Comparison of ENCODE assay signal across 24 mouse cellular contexts in the genomic region with DNA sequence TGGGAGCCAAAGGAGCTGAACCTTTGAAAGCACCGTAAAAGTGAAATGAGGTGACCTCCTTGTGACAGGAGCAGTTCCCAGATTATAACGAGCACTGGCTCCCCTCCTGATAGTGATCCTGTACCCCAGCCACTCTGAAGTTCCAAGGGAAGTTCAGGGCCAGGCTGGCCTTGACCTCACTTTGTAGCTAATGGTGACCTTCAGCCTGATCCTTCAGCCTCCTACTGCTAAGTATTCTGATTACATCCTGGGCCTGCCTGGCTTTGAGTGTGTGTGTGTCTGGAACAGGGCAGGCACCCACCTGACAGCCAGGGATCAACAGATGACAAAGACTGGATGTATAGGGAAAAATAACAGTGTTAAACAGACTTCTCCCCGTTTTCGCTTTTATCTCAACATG. TPM values are rescaled to one million over a fixed set of nuclear protein-coding genes. Genes with fewer than 3 reads are reported as not detected.
DNase-seq lines count a peak whose midpoint lies in the region; ATAC-seq and TF ChIP-seq lines count a peak whose summit lies in the region.
"Had no signal": no experiment of that assay in that cellular context is flagged by ENCODE, and none has a peak within 500 bp of the region (broad histone marks: within the 10 kb centered on the region; RNA-seq: fewer than 3 reads in every experiment).

No protein-coding gene starts in this region.

- TF ChIP-seq CTCF in E14TG2a.4 (conservative IDR thresholded peaks at IDR 0.05; ENCODE audit: low read length), result no peak
- no peak for TF ChIP-seq CTCF in forebrain, postnatal 0 days (IDR thresholded peaks at IDR 0.05; ENCODE audit: low read depth)

- no peaks in the 10 kb centered on the region for H3K27me3 ChIP-seq in heart, embryonic 11.5 days (ENCODE audit: control insufficient read depth, insufficient read depth, low read length)
- no peaks in the 10 kb centered on the region for H3K27me3 ChIP-seq in E14TG2a.4 (ENCODE audit: insufficient read depth, low read length)
- no peaks in the 10 kb centered on the region for H3K27me3 ChIP-seq in forebrain, postnatal 0 days (ENCODE audit: insufficient read depth, low read length)
- H3K27me3 ChIP-seq: forebrain, embryonic 13.5 days; hindbrain, embryonic 15.5 days; limb, embryonic 15.5 days; neural tube, embryonic 13.5 days had no signal

- no peak overlapping the region for H3K9ac ChIP-seq in heart, embryonic 11.5 days (ENCODE audit: low read depth, low read length)
- peak overlapping the region; percentile 35; the same call in 1 of the 2 replicates for H3K9ac ChIP-seq in ES-E14 (ENCODE audit: insufficient read depth, low read depth, low read length, poor library complexity, severe bottlenecking)
- H3K9ac ChIP-seq in forebrain, postnatal 0 days, result no peak overlapping the region
- H3K9ac ChIP-seq: forebrain, embryonic 13.5 days; hindbrain, embryonic 15.5 days; limb, embryonic 15.5 days; neural tube, embryonic 13.5 days had no signal

- H3K4me2 ChIP-seq in heart, embryonic 11.5 days, result no peak overlapping the region
- H3K4me2 ChIP-seq in forebrain, postnatal 0 days (ENCODE audit: low read depth), result no peak overlapping the region
- H3K4me2 ChIP-seq: forebrain, embryonic 13.5 days; hindbrain, embryonic 15.5 days; limb, embryonic 15.5 days; neural tube, embryonic 13.5 days had no signal

- in situ Hi-C loops in ES-E14 (cut with MboI; ENCODE audit: low sequenced_read_pairs in 2 of 2, unreplicated experiment in 2 of 2), result no loop called here

- 73% methylated on average over 4 of the region's 4 CpGs for WGBS in heart, embryonic 11.5 days (ENCODE audit: insufficient replicate concordance)
- WGBS in forebrain, postnatal 0 days, result 74% methylated on average over 4 of the region's 4 CpGs

- intact Hi-C loops in heart, postnatal 10 days (cut with DNase I), result no loop called here

- H3K27ac ChIP-seq in heart, embryonic 11.5 days (ENCODE audit: low read depth, low read length), result peak overlapping the region; percentile 24; the same call in 1 of the 2 replicates
- peak overlapping the region; percentile 46; the same call in 1 of the 2 replicates for H3K27ac ChIP-seq in ES-E14 (ENCODE audit: insufficient read depth, low read depth, low read length, poor library complexity, severe bottlenecking)
- no peak overlapping the region for H3K27ac ChIP-seq in forebrain, postnatal 0 days (ENCODE audit: low read depth, low read length)
- H3K27ac ChIP-seq: forebrain, embryonic 13.5 days; hindbrain, embryonic 15.5 days; limb, embryonic 15.5 days; midbrain, embryonic 10.5 days; neural tube, embryonic 13.5 days had no signal

- H3K9me3 ChIP-seq in heart, embryonic 11.5 days (replicated peaks; ENCODE audit: control insufficient read depth, low read length), result no peaks in the 10 kb centered on the region
- no peaks in the 10 kb centered on the region for H3K9me3 ChIP-seq in E14TG2a.4 (ENCODE audit: low read length)
- no peaks in the 10 kb centered on the region for H3K9me3 ChIP-seq in ES-E14 (ENCODE audit: control insufficient read depth, insufficient read depth, low read depth, low read length)
- no peaks in the 10 kb centered on the region for H3K9me3 ChIP-seq in forebrain, postnatal 0 days (ENCODE audit: low read length)
- H3K9me3 ChIP-seq: forebrain, embryonic 13.5 days; hindbrain, embryonic 15.5 days; limb, embryonic 15.5 days; midbrain, embryonic 10.5 days; neural tube, embryonic 13.5 days had no signal

- no peak for ATAC-seq in heart, embryonic 11.5 days (replicated peaks; ENCODE audit: insufficient number of reproducible peaks, low FRiP score, low TSS enrichment)
- no peak for ATAC-seq in forebrain, postnatal 0 days
- ATAC-seq: forebrain, embryonic 13.5 days; lung, postnatal 0 days; midbrain, embryonic 16.5 days had no signal

- no peaks in the 10 kb centered on the region for H3K36me3 ChIP-seq in heart, embryonic 11.5 days (ENCODE audit: control insufficient read depth, insufficient read depth, low read length)
- H3K36me3 ChIP-seq in E14TG2a.4 (ENCODE audit: insufficient read depth, low read length) (peaks cover 38% of the 10 kb centered on the region), ES-E14 (ENCODE audit: control insufficient read depth, insufficient read depth, low read length, poor library complexity, severe bottlenecking) (peaks cover 9% of the 10 kb centered on the region; the same call in 1 of the 2 replicates)
- H3K36me3 ChIP-seq in forebrain, postnatal 0 days (ENCODE audit: insufficient read depth), result 0 out of 2 replicates have a peak, but pooled peaks cover 2% of the 10 kb centered on the region
- H3K36me3 ChIP-seq: midbrain, embryonic 10.5 days; neural tube, embryonic 13.5 days had no signal

- no peak overlapping the region for H3K4me3 ChIP-seq in heart, embryonic 11.5 days (ENCODE audit: low read depth, low read length)
- H3K4me3 ChIP-seq in E14TG2a.4 (replicated peaks; ENCODE audit: low read length), result peak overlapping the region; percentile 59
- no peak overlapping the region for H3K4me3 ChIP-seq in ES-E14 (ENCODE audit: insufficient read depth in 1 of 2, low read depth in 1 of 2, low read length in 2 of 2, poor library complexity in 1 of 2, severe bottlenecking in 1 of 2)
- no peak overlapping the region for H3K4me3 ChIP-seq in forebrain, postnatal 0 days (ENCODE audit: low read depth, low read length)
- H3K4me3 ChIP-seq: forebrain, embryonic 13.5 days; hindbrain, embryonic 15.5 days; limb, embryonic 15.5 days; midbrain, embryonic 10.5 days; myocyte; neural tube, embryonic 13.5 days had no signal

- peak; percentile 36 for DNase-seq in adrenal gland, postnatal 14 days
- DNase-seq in adrenal gland, adult 8-10 months, result no peak
- no peak for DNase-seq in heart, postnatal 10 days
- DNase-seq in ES-E14 (ENCODE audit: low read depth, low spot score), result no peak
- DNase-seq in forebrain, postnatal 0 days, result no peak
- DNase-seq: gastrocnemius, postnatal 10 days; heart, postnatal 36 days; kidney, adult 8-10 months; kidney, postnatal 10 days; left cerebral cortex, postnatal 4 days; retina, postnatal 1 day; right cerebral cortex, postnatal 25 days; spleen, adult 18-20 months; thymus, postnatal 14 days had no signal

- peaks cover 24% of the 10 kb centered on the region for H3K4me1 ChIP-seq in heart, embryonic 11.5 days (ENCODE audit: control insufficient read depth, insufficient read depth, low read length)
- H3K4me1 ChIP-seq in E14TG2a.4 (replicated peaks; ENCODE audit: low read depth, low read length), result peaks cover 91% of the 10 kb centered on the region
- H3K4me1 ChIP-seq in ES-E14 (ENCODE audit: control insufficient read depth in 2 of 2, insufficient read depth in 2 of 2, low read length in 2 of 2, poor library complexity in 1 of 2), result peaks cover 2 to 32% of the 10 kb centered on the region in 2 experiments; a peak in 3 of 4 replicates
- peaks cover 13% of the 10 kb centered on the region; the same call in 1 of the 2 replicates for H3K4me1 ChIP-seq in forebrain, postnatal 0 days (ENCODE audit: insufficient read depth)

TF ChIP-seq in ES-E14, 5 proteins besides CTCF, POLR2A, EP300 and RAD21:
- TF ChIP-seq CHD2 (IDR thresholded peaks at IDR 0.05; ENCODE audit: low read depth, low read length) (no peak), HCFC1 (IDR thresholded peaks at IDR 0.05; ENCODE audit: borderline replicate concordance, insufficient read depth, low read length) (no peak)

RNA-seq across cellular contexts. Expression of a gene that starts 3.6 kb away (rescaled TPM):
- 45.2 and 45.4 TPM in 2 replicates for total RNA-seq in adrenal gland, postnatal 14 days (2021)
- total RNA-seq in adrenal gland, adult 8-10 months (2022), result 10 to 100 TPM; 43.6 to 85.3 (median 57.4) TPM
- polyA plus RNA-seq in heart, embryonic 11.5 days (2014; fragmentation: Nextera tagmentation; extraction: Ambion mirVana), result 23.8 and 24.1 TPM in 2 replicates
- 10 to 100 TPM; 18.6 to 19.5 TPM for total RNA-seq in heart, postnatal 10 days (2021)
- total RNA-seq in ES-E14 (2012; rRNA removed), result 49.8 and 82.1 TPM in 2 replicates
- total RNA-seq in forebrain, postnatal 0 days (2014; rRNA removed), result 45.3 and 49.7 TPM in 2 replicates
- polyA plus RNA-seq in forebrain, postnatal 0 days (2015; fragmentation: Nextera tagmentation; extraction: Ambion mirVana), result 42.4 and 42.7 TPM in 2 replicates

RNA-seq across cellular contexts. Expression of a gene that starts 36.4 kb away (rescaled TPM):
- 10.6 and 12.2 TPM in 2 replicates for total RNA-seq in adrenal gland, postnatal 14 days (2021)
- total RNA-seq in adrenal gland, adult 8-10 months (2022), result 10 to 100 TPM in 1 of 4 experiments, 1 to 10 TPM in 3; 6.9 to 14.2 (median 9.4) TPM
- 29.7 TPM in 2 replicates for polyA plus RNA-seq in heart, embryonic 11.5 days (2014; fragmentation: Nextera tagmentation; extraction: Ambion mirVana)
- 10 to 100 TPM; 17.3 to 18.1 TPM for total RNA-seq in heart, postnatal 10 days (2021)
- total RNA-seq in ES-E14 (2012; rRNA removed), result 1.1 and 1.4 TPM in 2 replicates
- 11.4 and 15.3 TPM in 2 replicates for total RNA-seq in forebrain, postnatal 0 days (2014; rRNA removed)
- polyA plus RNA-seq in forebrain, postnatal 0 days (2015; fragmentation: Nextera tagmentation; extraction: Ambion mirVana), result 4.9 and 8.1 TPM in 2 replicates
